ENCODE assay signal across 28 mouse cellular contexts in genomic region chrX:38816841-38817240, GRCm38 (mm10). TPM values are rescaled to one million over a fixed set of nuclear protein-coding genes. Genes with fewer than 3 reads are reported as not detected.
A peak's percentile ranks its signal among the peaks of the same experiment; 100 is the strongest.
DNase-seq lines count a peak whose midpoint lies in the region; ATAC-seq and TF ChIP-seq lines count a peak whose summit lies in the region.
"Had no signal": no experiment of that assay in that cellular context is flagged by ENCODE, and none has a peak within 500 bp of the region (broad histone marks: within the 10 kb centered on the region; RNA-seq: fewer than 3 reads in every experiment).

No protein-coding gene starts in this region.

- no peak overlapping the region for H3K4me3 ChIP-seq in kidney, adult 2 months (ENCODE audit: insufficient read depth, low read depth, low read length)
- H3K4me3 ChIP-seq in kidney, embryonic 16.5 days (ENCODE audit: low read length): no peak overlapping the region
- no peak overlapping the region for H3K4me3 ChIP-seq in lung, postnatal 0 days (ENCODE audit: low read depth, low read length)
- H3K4me3 ChIP-seq: embryonic facial prominence, embryonic 15.5 days; heart, embryonic 13.5 days; limb, embryonic 15.5 days; midbrain, embryonic 12.5 days had no signal

- no peak for TF ChIP-seq EP300 in lung, postnatal 0 days (IDR thresholded peaks at IDR 0.05)

- no peak for TF ChIP-seq CTCF in kidney, adult 2 months (conservative IDR thresholded peaks at IDR 0.05; ENCODE audit: insufficient read depth, insufficient read length, low read depth, low read length)
- no peak for TF ChIP-seq CTCF in lung, postnatal 0 days (IDR thresholded peaks at IDR 0.05)
- no peak for TF ChIP-seq CTCF in brain, embryonic 14.5 days (IDR thresholded peaks at IDR 0.05; ENCODE audit: borderline replicate concordance, extremely low read depth, insufficient read depth, insufficient read length)

- H3K9me3 ChIP-seq in kidney, embryonic 16.5 days (ENCODE audit: low read length): no peaks in the 10 kb centered on the region
- H3K9me3 ChIP-seq in lung, postnatal 0 days (ENCODE audit: low read length): no peaks in the 10 kb centered on the region
- H3K9me3 ChIP-seq: embryonic facial prominence, embryonic 15.5 days; heart, embryonic 13.5 days; limb, embryonic 15.5 days; midbrain, embryonic 12.5 days had no signal

- ATAC-seq in kidney, embryonic 16.5 days (ENCODE audit: low FRiP score, low TSS enrichment): no peak
- no peak for ATAC-seq in lung, postnatal 0 days
- ATAC-seq: forebrain, postnatal 0 days had no signal

- H3K27me3 ChIP-seq in kidney, adult 2 months (replicated peaks; ENCODE audit: control insufficient read depth, insufficient read depth, low read length): no peaks in the 10 kb centered on the region
- H3K27me3 ChIP-seq in kidney, embryonic 16.5 days (ENCODE audit: insufficient read depth, low read length): no peaks in the 10 kb centered on the region
- H3K27me3 ChIP-seq in lung, postnatal 0 days (replicated peaks; ENCODE audit: insufficient read depth, low read length): no peaks in the 10 kb centered on the region
- H3K27me3 ChIP-seq: embryonic facial prominence, embryonic 15.5 days; heart, embryonic 13.5 days; limb, embryonic 15.5 days; midbrain, embryonic 12.5 days had no signal

- no peak overlapping the region for H3K27ac ChIP-seq in kidney, adult 2 months (ENCODE audit: insufficient read depth, low read depth, low read length)
- no peak overlapping the region for H3K27ac ChIP-seq in kidney, embryonic 16.5 days (ENCODE audit: low read length)
- no peak overlapping the region for H3K27ac ChIP-seq in lung, postnatal 0 days (ENCODE audit: low read length)
- H3K27ac ChIP-seq: embryonic facial prominence, embryonic 15.5 days; heart, embryonic 13.5 days; limb, embryonic 15.5 days; liver, embryonic 14.5 days; midbrain, embryonic 12.5 days had no signal

- H3K9ac ChIP-seq in kidney, embryonic 16.5 days (replicated peaks; ENCODE audit: low read length): no peak overlapping the region
- no peak overlapping the region for H3K9ac ChIP-seq in lung, postnatal 0 days (replicated peaks; ENCODE audit: low read depth)
- H3K9ac ChIP-seq: embryonic facial prominence, embryonic 15.5 days; forebrain, postnatal 0 days; heart, embryonic 13.5 days; limb, embryonic 15.5 days; liver, embryonic 14.5 days; midbrain, embryonic 12.5 days had no signal

- H3K36me3 ChIP-seq in kidney, adult 2 months (ENCODE audit: control insufficient read depth, insufficient read depth, low read length): no peaks in the 10 kb centered on the region
- H3K36me3 ChIP-seq in kidney, embryonic 16.5 days (ENCODE audit: insufficient read depth, low read length): no peaks in the 10 kb centered on the region
- H3K36me3 ChIP-seq in lung, postnatal 0 days (ENCODE audit: insufficient read depth, low read length): no peaks in the 10 kb centered on the region
- H3K36me3 ChIP-seq: embryonic facial prominence, embryonic 15.5 days; heart, embryonic 13.5 days; limb, embryonic 15.5 days; midbrain, embryonic 12.5 days had no signal

- no peak overlapping the region for H3K4me2 ChIP-seq in kidney, embryonic 16.5 days (replicated peaks; ENCODE audit: low read depth, low read length)
- H3K4me2 ChIP-seq in lung, postnatal 0 days (replicated peaks; ENCODE audit: low read depth, low read length): no peak overlapping the region
- H3K4me2 ChIP-seq: embryonic facial prominence, embryonic 15.5 days; heart, embryonic 13.5 days; limb, embryonic 15.5 days; midbrain, embryonic 12.5 days had no signal

- H3K4me1 ChIP-seq in kidney, adult 2 months (ENCODE audit: control insufficient read depth, insufficient read depth, low read length): no peaks in the 10 kb centered on the region
- no peaks in the 10 kb centered on the region for H3K4me1 ChIP-seq in kidney, embryonic 16.5 days (ENCODE audit: insufficient read depth, low read length)
- H3K4me1 ChIP-seq in lung, postnatal 0 days (ENCODE audit: insufficient read depth, low read depth, low read length): no peaks in the 10 kb centered on the region
- H3K4me1 ChIP-seq: embryonic facial prominence, embryonic 15.5 days; limb, embryonic 15.5 days; midbrain, embryonic 12.5 days had no signal

- DNase-seq in kidney, adult 2 months: peak; percentile 0
- DNase-seq in lung, postnatal 0 days (ENCODE audit: low spot score): peak; percentile 7
- no peak for DNase-seq in lung, postnatal 4 days
- peak; percentile 1 for DNase-seq in Muller cell, postnatal 12 days (ENCODE audit: inconsistent ontology term)
- DNase-seq in brain, embryonic 14.5 days (ENCODE audit: low read depth): peak; percentile 35
- DNase-seq in embryo, embryonic 10.5 days (ENCODE audit: low spot score): no peak
- DNase-seq: adrenal gland, postnatal 36 days; cerebellum, adult 11-12 months; cerebellum, postnatal 14 days; embryo, embryonic 11 days; forebrain, postnatal 0 days; gastrocnemius, postnatal 25 days; heart, adult 18-20 months; heart, postnatal 14 days; kidney, adult 11 months; kidney, postnatal 36 days; layer of hippocampus, adult 9-11 months; left cerebral cortex, postnatal 4 days; right cerebral cortex, postnatal 14 days; spleen, adult 18-20 months had no signal

- WGBS in kidney, adult 2 months: 40% methylated on average over 3 of the region's 3 CpGs
- 65% methylated on average over 3 of the region's 3 CpGs for WGBS in kidney, embryonic 16.5 days
- 22% methylated on average over 3 of the region's 3 CpGs for WGBS in lung, postnatal 0 days

- TF ChIP-seq POLR2A in kidney, adult 2 months (IDR thresholded peaks at IDR 0.05; ENCODE audit: low read depth, low read length): no peak
- TF ChIP-seq POLR2A in brain, embryonic 14.5 days (IDR thresholded peaks at IDR 0.05; ENCODE audit: borderline replicate concordance, extremely low read depth, insufficient read depth, insufficient read length, poor library complexity, severe bottlenecking): no peak

RNA-seq across cellular contexts. Expression of gene 6030498E09Rik, which starts 44.4 kb away (rescaled TPM):
- not detected in 2 replicates for polyA plus RNA-seq in kidney, adult 2 months (2012; rRNA removed)
- not detected in 2 replicates for polyA plus RNA-seq in kidney, embryonic 16.5 days (2015; fragmentation: Nextera tagmentation; extraction: Ambion mirVana)
- not detected in 2 replicates for polyA plus RNA-seq in lung, postnatal 0 days (2015; fragmentation: Nextera tagmentation; extraction: Ambion mirVana)
- 0.05 TPM in 1 of 2 replicates, not detected in the other for polyA plus RNA-seq in brain, embryonic 14.5 days (2012; rRNA removed)
- polyA plus RNA-seq: embryonic facial prominence, embryonic 15.5 days; hindbrain, embryonic 11.5 days; limb, embryonic 15.5 days; midbrain, embryonic 12.5 days; neural tube, embryonic 11.5 days had no signal

Comparison
In these comparisons a context has a peak if more than half of its experiments do, and no peak if none do; other contexts are left out.
1. DNase-seq: peak in kidney, adult 2 months (single experiment), lung, postnatal 0 days (single experiment), Muller cell, postnatal 12 days (single experiment) and brain, embryonic 14.5 days (single experiment); none in lung, postnatal 4 days (0 of 2) and embryo, embryonic 10.5 days (single experiment).